Mouse (Mus musculus) heart, adult 2 months (tissue): ENCODE data around the gene 4930402H24Rik. TPM values are rescaled to one million over a fixed set of nuclear protein-coding genes. Genes with fewer than 3 reads are reported as not detected.
A peak's percentile ranks its signal among the peaks of the same experiment; 100 is the strongest.

Source experiments
- DNase-seq, 2 experiments: peaks; one replicate each; pipeline ENCODE4 v3.0.0; 2021
- H3K27ac ChIP-seq: fragments of 200-600 bp; 2 replicates; pipeline ENCODE4 v1.8.1; 2022
- H3K27me3 ChIP-seq: fragments of 200-500 bp; 2 replicates; pipeline ENCODE4 v1.6.1; 2012; ENCODE audit warnings: mild to moderate bottlenecking, low read length, inconsistent platforms, mixed read lengths; ENCODE audit not compliant: control insufficient read depth, insufficient read depth
- H3K36me3 ChIP-seq: fragments of 200-500 bp; 2 replicates; pipeline ENCODE4 v1.6.1; 2012; ENCODE audit warnings: low read length, inconsistent platforms; ENCODE audit not compliant: control insufficient read depth, insufficient read depth
- H3K4me1 ChIP-seq: fragments of 200-500 bp; 2 replicates; pipeline ENCODE4 v1.6.1; 2011; ENCODE audit warnings: low read length; ENCODE audit not compliant: control insufficient read depth, insufficient read depth
- H3K4me3 ChIP-seq: fragments of 200-600 bp; 2 replicates; pipeline ENCODE4 v1.8.1; 2022
- H3K79me2 ChIP-seq: fragments of 200-500 bp; replicated peaks from 2 replicates; pipeline ENCODE4 v1.6.1; 2012; ENCODE audit warnings: mild to moderate bottlenecking, inconsistent platforms, low read length, moderate library complexity, mixed read lengths; ENCODE audit not compliant: control insufficient read depth, insufficient read depth
- H3K9ac ChIP-seq: fragments of 200-500 bp; 2 replicates; pipeline ENCODE4 v1.6.1; 2012; ENCODE audit warnings: low read depth, mild to moderate bottlenecking, control low read depth, inconsistent platforms, low read length, mixed read lengths
- CTCF ChIP-seq: fragments of 200-600 bp; IDR thresholded peaks from 2 replicates; pipeline ENCODE4 v1.8.1; 2022; ENCODE audit warnings: antibody characterized with exemption, mild to moderate bottlenecking, moderate library complexity
- EP300 ChIP-seq: fragments of 200-500 bp; IDR thresholded peaks from 2 replicates; pipeline ENCODE4 v1.6.1; 2011; ENCODE audit warnings: low read depth, low read length, control low read depth; ENCODE audit not compliant: insufficient read depth
- POLR2A ChIP-seq: fragments of 200-500 bp; IDR thresholded peaks from 2 replicates; pipeline ENCODE4 v1.6.1; 2011; ENCODE audit warnings: mild to moderate bottlenecking, low read depth, low read length, control low read depth; ENCODE audit not compliant: insufficient read depth
- WGBS: fragments of 180-500 bp; shearing (Covaris S2); methylation state at CpG from one replicate; pipeline ENCODE4 v1.1.7; 2018; 5-methylcytosine and 5-hydroxymethylcytosine counted together
- intact Hi-C: fragments of 180-260 bp; cut with DNase I; formaldehyde crosslinking; loops from one replicate; pipeline ENCODE4 v1.15.1; 2025
- polyA plus RNA-seq: library from polyadenylated mRNA; depleted of rRNA; stranded (reverse); fragments of >200 nt; gene quantifications from 2 replicates; pipeline ENCODE4 v1.2.3, GENCODE M21; 2012
- total RNA-seq, 2 experiments: library from RNA; stranded (reverse); gene quantifications; 2 replicates each; pipeline ENCODE4 v1.2.3; 2021

4930402H24Rik gene
- total and polyA plus RNA-seq, 3 experiments = 34.2 to 52.3 (median 50.7) TPM

- Histone ChIP-seq H3K36me3 (peaks cover 12% of the 10 kb centered on the region; the same call in 1 of the 2 replicates), H3K79me2 (peaks cover 6% of the 10 kb centered on the region), H3K9ac (no peak overlapping the region), H3K4me1 (peaks cover 6% of the 10 kb centered on the region), H3K4me3 (no peak overlapping the region), H3K27me3 (no peaks in the 10 kb centered on the region), H3K27ac (peak overlapping the region; percentile 15; the same call in 1 of the 2 replicates)
- intact Hi-C loops = no loop called here
- TF ChIP-seq POLR2A = no peak
- no peak for DNase-seq
- WGBS = 56% methylated on average over 1 of the region's 1 CpGs
These were observed 5.5 kb upstream of the 4930402H24Rik start for GRCm38 (mm10) chr2:130911691-130912090.

GRCm38 (mm10) chr2:130906584-130907315, 544 bp upstream of the 4930402H24Rik start:
- intact Hi-C loops = loop anchor here (1.0 to 2.0 kb wide), 2 partner anchors 44 to 66 kb away; no protein-coding TSS in a partner anchor
- under 1% methylated on average over 58 of the region's 58 CpGs for WGBS
- no peak for DNase-seq

GRCm38 (mm10) chr2:130898783-130899182, 7.4 kb downstream of the 4930402H24Rik start:
- DNase-seq = no peak
- Histone ChIP-seq H3K27me3 (no peaks in the 10 kb centered on the region), H3K36me3 (no peaks in the 10 kb centered on the region), H3K27ac (no peak overlapping the region), H3K9ac (no peak overlapping the region), H3K79me2 (0 out of 2 replicates have a peak, but pooled peaks cover 2% of the 10 kb centered on the region), H3K4me1 (no peaks in the 10 kb centered on the region; the same call in 1 of the 2 replicates), H3K4me3 (no peak overlapping the region)
- TF ChIP-seq CTCF = no peak
- no peak for TF ChIP-seq EP300
- no peak for TF ChIP-seq POLR2A
- intact Hi-C loops = no loop called here
- 87% methylated on average over 2 of the region's 2 CpGs for WGBS

More at GRCm38 (mm10) chr2:130906584-130907315, 544 bp upstream of the 4930402H24Rik start:
- Histone ChIP-seq H3K4me1 (peaks cover 5% of the 10 kb centered on the region), H3K9ac (peak overlapping the region; percentile 93), H3K36me3 (peaks cover 5% of the 10 kb centered on the region; the same call in 1 of the 2 replicates), H3K27ac (peak overlapping the region; percentile 91), H3K27me3 (no peaks in the 10 kb centered on the region), H3K79me2 (peaks cover 4% of the 10 kb centered on the region), H3K4me3 (peak overlapping the region; percentile 85)
- TF ChIP-seq POLR2A (no peak), EP300 (no peak), CTCF (no peak)

DNA sequence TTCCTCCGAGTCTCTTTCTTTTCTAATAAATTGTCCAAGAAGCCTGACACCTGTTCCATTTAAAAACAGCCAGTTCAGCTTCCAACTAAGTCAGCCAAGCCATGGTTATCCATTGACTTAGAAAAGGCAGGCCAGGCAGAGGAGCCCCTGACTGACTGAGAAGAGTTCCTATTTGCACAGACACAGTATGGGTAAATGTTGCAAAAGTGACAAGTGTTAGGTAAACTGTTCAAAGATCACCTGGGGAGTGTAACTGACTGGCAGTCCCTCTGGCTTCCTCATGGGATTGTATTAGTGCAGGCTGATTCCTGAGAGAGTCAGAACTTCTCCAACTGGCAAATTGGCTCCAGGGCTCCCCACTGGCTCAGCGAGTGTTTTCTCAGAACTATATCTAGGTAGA, 8.3 kb downstream of the 4930402H24Rik start:
- Histone ChIP-seq H3K27ac (no peak overlapping the region), H3K36me3 (no peaks in the 10 kb centered on the region), H3K9ac (no peak overlapping the region), H3K79me2 (0 out of 2 replicates have a peak, but pooled peaks cover 2% of the 10 kb centered on the region), H3K4me1 (no peaks in the 10 kb centered on the region; the same call in 1 of the 2 replicates), H3K4me3 (no peak overlapping the region), H3K27me3 (no peaks in the 10 kb centered on the region)
- 74% methylated on average over 2 of the region's 2 CpGs for whole genome bisulfite sequencing
- TF ChIP-seq CTCF = no peak
- TF ChIP-seq POLR2A = no peak
- no peak for TF ChIP-seq EP300
- no peak for DNase-seq
- intact Hi-C loops = no loop called here

- WGBS = 97% methylated on average over 2 of the region's 2 CpGs
- Histone ChIP-seq H3K27ac (no peak overlapping the region), H3K9ac (no peak overlapping the region), H3K4me1 (no peaks in the 10 kb centered on the region; the same call in 1 of the 2 replicates), H3K4me3 (no peak overlapping the region), H3K36me3 (no peaks in the 10 kb centered on the region), H3K79me2 (0 out of 2 replicates have a peak, but pooled peaks cover 2% of the 10 kb centered on the region), H3K27me3 (no peaks in the 10 kb centered on the region)
- intact Hi-C loops = no loop called here
- TF ChIP-seq EP300 (no peak), CTCF (no peak), POLR2A (no peak)
- no peak for DNase-seq
These were observed 9.3 kb downstream of the 4930402H24Rik start for GRCm38 (mm10) chr2:130896944-130897343.

DNA sequence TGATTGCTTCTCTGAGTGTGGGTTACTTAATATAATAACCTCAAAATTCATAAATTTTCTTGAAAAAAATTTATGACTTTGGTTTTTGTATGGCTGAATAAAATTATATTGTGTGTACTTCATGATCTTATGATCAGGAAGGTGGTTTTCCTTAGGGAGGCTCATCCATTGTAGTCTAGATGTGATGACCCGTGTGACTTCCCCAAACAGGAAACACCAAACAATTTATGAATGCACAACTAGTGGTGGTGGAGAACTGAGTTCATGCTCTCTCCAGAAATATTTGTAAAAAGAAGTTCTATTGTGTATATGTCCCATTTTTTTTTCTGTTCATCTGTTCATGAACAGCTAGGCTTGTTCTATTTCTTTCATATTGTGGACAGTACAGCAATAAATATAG, 18.8 kb downstream of the 4930402H24Rik start:
- Histone ChIP-seq H3K27me3 (no peaks in the 10 kb centered on the region), H3K4me1 (peaks cover 1% of the 10 kb centered on the region), H3K36me3 (peaks cover 3% of the 10 kb centered on the region), H3K9ac (no peak overlapping the region), H3K4me3 (no peak overlapping the region), H3K27ac (peak overlapping the region; percentile 62), H3K79me2 (no peaks in the 10 kb centered on the region)
- TF ChIP-seq CTCF (no peak), POLR2A (no peak), EP300 (no peak)
- no peak for DNase-seq
- WGBS = 50% methylated on average over 1 of the region's 1 CpGs
- intact Hi-C loops = no loop called here
